Mouse (Mus musculus) heart, embryonic 11.5 days (tissue): ENCODE measurements around the gene Ly6g6d. TPM values are rescaled to one million over a fixed set of nuclear protein-coding genes. Genes with fewer than 3 reads are reported as not detected.
A peak's percentile ranks its signal among the peaks of the same experiment; 100 is the strongest.

Experiments
- ATAC-seq: fragments of 200-750 bp; cut with Nextera tagmentation; replicated peaks from 2 replicates; pipeline ENCODE4 v1.8.0; 2017; ENCODE audit warnings: moderate library complexity; ENCODE audit not compliant: insufficient number of reproducible peaks, low FRiP score, low TSS enrichment
- H3K27ac ChIP-seq: fragments of 300-500 bp; sonication (generic); 2 replicates; pipeline ENCODE4 v1.5.1; 2014; ENCODE audit warnings: mild to moderate bottlenecking, low read depth, low read length
- H3K27me3 ChIP-seq: fragments of 300-500 bp; sonication (generic); 2 replicates; pipeline ENCODE4 v1.6.1; 2014; ENCODE audit warnings: mild to moderate bottlenecking, low read length, mixed read lengths; ENCODE audit not compliant: control insufficient read depth, insufficient read depth
- H3K36me3 ChIP-seq: fragments of 300-500 bp; sonication (generic); 2 replicates; pipeline ENCODE4 v1.6.1; 2014; ENCODE audit warnings: mild to moderate bottlenecking, low read length, moderate library complexity, mixed read lengths; ENCODE audit not compliant: control insufficient read depth, insufficient read depth
- H3K4me1 ChIP-seq: fragments of 300-500 bp; sonication (generic); 2 replicates; pipeline ENCODE4 v1.6.1; 2014; ENCODE audit warnings: low read length; ENCODE audit not compliant: control insufficient read depth, insufficient read depth
- H3K4me2 ChIP-seq: fragments of 300-500 bp; sonication (generic); 2 replicates; pipeline ENCODE4 v1.6.1; 2014; ENCODE audit warnings: mild to moderate bottlenecking, moderate library complexity
- H3K4me3 ChIP-seq: fragments of 300-500 bp; sonication (generic); 2 replicates; pipeline ENCODE4 v1.5.1; 2014; ENCODE audit warnings: low read depth, low read length
- H3K9ac ChIP-seq: fragments of 300-500 bp; sonication (generic); 2 replicates; pipeline ENCODE4 v1.6.1; 2014; ENCODE audit warnings: mild to moderate bottlenecking, low read depth, low read length, moderate library complexity
- H3K9me3 ChIP-seq: fragments of 300-500 bp; sonication (generic); replicated peaks from 2 replicates; pipeline ENCODE4 v1.6.1; 2016; ENCODE audit warnings: low read length; ENCODE audit not compliant: control insufficient read depth
- WGBS: fragments of 180-500 bp; shearing (Covaris S2); extraction: QIAGEN DNeasy Blood & Tissue Kit; methylation state at CpG from one replicate; pipeline ENCODE4 v1.1.7; 2014; ENCODE audit not compliant: insufficient replicate concordance; 5-methylcytosine and 5-hydroxymethylcytosine counted together
- polyA plus RNA-seq: library from polyadenylated mRNA; unstranded; fragments of >200 nt; fragmentation: Nextera tagmentation; extraction: Ambion mirVana; gene quantifications from 2 replicates; pipeline ENCODE4 v1.2.1, GENCODE M21; 2014

Gene Ly6g6d
- polyA plus RNA-seq, 1 experiment from 2014 or later, result 2.0 TPM

GRCm38 (mm10) chr17:35021842-35022477, 55.9 kb downstream of the Ly6g6d start:
- Histone ChIP-seq H3K4me3 (no peak overlapping the region), H3K27me3 (no peaks in the 10 kb centered on the region), H3K9ac (no peak overlapping the region), H3K27ac (peak overlapping the region; percentile 77), H3K36me3 (no peaks in the 10 kb centered on the region), H3K4me2 (peak overlapping the region; percentile 53), H3K4me1 (peaks cover 22% of the 10 kb centered on the region), H3K9me3 (no peaks in the 10 kb centered on the region)
- 12% methylated on average over 6 of the region's 6 CpGs for WGBS
- peak; percentile 79 for ATAC-seq

Other genes with a start within 250 kb of the Ly6g6d start
- gene Stk19, start 241.1 kb downstream of the Ly6g6d start, polyA plus RNA-seq, result 15.7 and 17.8 TPM in 2 replicates
- gene Dxo, start 241.0 kb downstream of the Ly6g6d start, polyA plus RNA-seq, result 37.3 and 38.7 TPM in 2 replicates
- gene Skiv2l, start 227.9 kb downstream of the Ly6g6d start, polyA plus RNA-seq, result 24.3 and 30.3 TPM in 2 replicates
- gene Nelfe, start 227.7 kb downstream of the Ly6g6d start, polyA plus RNA-seq, result 89.9 and 96.8 TPM in 2 replicates
- gene Cfb, start 215.5 kb downstream of the Ly6g6d start, polyA plus RNA-seq, result 0.65 and 2.5 TPM in 2 replicates
- gene Zbtb12, start 198.6 kb downstream of the Ly6g6d start, polyA plus RNA-seq, result 0.52 and 0.59 TPM in 2 replicates
- not detected in 2 replicates for gene Gm20547, start 196.0 kb downstream of the Ly6g6d start, polyA plus RNA-seq
- 0.70 and 0.94 TPM in 2 replicates for gene C2, start 179.8 kb downstream of the Ly6g6d start, polyA plus RNA-seq
- gene Ehmt2, start 179.6 kb downstream of the Ly6g6d start, polyA plus RNA-seq, result 32.4 and 42.3 TPM in 2 replicates
- gene Slc44a4, start 163.6 kb downstream of the Ly6g6d start, polyA plus RNA-seq, result 0.10 and 0.13 TPM in 2 replicates
- gene Neu1, start 146.8 kb downstream of the Ly6g6d start, polyA plus RNA-seq, result 16.0 and 16.6 TPM in 2 replicates
- 0.48 and 0.50 TPM in 2 replicates for gene Hspa1b, start 118.8 kb downstream of the Ly6g6d start, polyA plus RNA-seq
- gene Gm20481, start 108.2 kb downstream of the Ly6g6d start, polyA plus RNA-seq, result not detected in 2 replicates
- gene Hspa1a, start 105.9 kb downstream of the Ly6g6d start, polyA plus RNA-seq, result 1.9 and 2.5 TPM in 2 replicates
- gene Hspa1l, start 105.4 kb downstream of the Ly6g6d start, polyA plus RNA-seq, result 1.7 and 4.0 TPM in 2 replicates
- 162 and 169 TPM in 2 replicates for gene Lsm2, start 96.2 kb downstream of the Ly6g6d start, polyA plus RNA-seq
- 55.7 and 59.7 TPM in 2 replicates for gene Vars, start 77.1 kb downstream of the Ly6g6d start, polyA plus RNA-seq
- gene Vwa7, start 61.5 kb downstream of the Ly6g6d start, polyA plus RNA-seq, result 0.20 and 0.27 TPM in 2 replicates
- gene Sapcd1, start 50.0 kb downstream of the Ly6g6d start, polyA plus RNA-seq, result 1.8 and 2.1 TPM in 2 replicates
- gene Msh5, start 31.3 kb downstream of the Ly6g6d start, polyA plus RNA-seq, result 4.4 and 4.6 TPM in 2 replicates
- 86.4 and 228 TPM in 2 replicates for gene Clic1, start 28.1 kb downstream of the Ly6g6d start, polyA plus RNA-seq
- 213 and 217 TPM in 2 replicates for gene Ddah2, start 19.0 kb downstream of the Ly6g6d start, polyA plus RNA-seq
- gene Ly6g6c, start 12.7 kb downstream of the Ly6g6d start, polyA plus RNA-seq, result not detected in 2 replicates
- 1.4 and 1.8 TPM in 2 replicates for gene Mpig6b, start 11.9 kb downstream of the Ly6g6d start, polyA plus RNA-seq
- gene Ly6g6e, start 1.2 kb downstream of the Ly6g6d start, polyA plus RNA-seq, result 0.42 TPM in 1 of 2 replicates, not detected in the other
- 1.8 TPM in 2 replicates for gene Ly6g6f, start 7.5 kb upstream of the Ly6g6d start, polyA plus RNA-seq
- 47.4 and 51.2 TPM in 2 replicates for gene Abhd16a, start 11.2 kb upstream of the Ly6g6d start, polyA plus RNA-seq
- not detected in 2 replicates for gene Ly6g5c, start 30.2 kb upstream of the Ly6g6d start, polyA plus RNA-seq
- 0.36 and 0.56 TPM in 2 replicates for gene Ly6g5b, start 37.4 kb upstream of the Ly6g6d start, polyA plus RNA-seq
- gene Gpank1, start 43.4 kb upstream of the Ly6g6d start, polyA plus RNA-seq, result 15.7 and 17.2 TPM in 2 replicates
- 221 and 222 TPM in 2 replicates for gene Csnk2b, start 44.0 kb upstream of the Ly6g6d start, polyA plus RNA-seq
- gene D17H6S53E, start 48.3 kb upstream of the Ly6g6d start, polyA plus RNA-seq, result 8.4 and 10.8 TPM in 2 replicates
- gene Apom, start 54.0 kb upstream of the Ly6g6d start, polyA plus RNA-seq, result 2.3 and 12.9 TPM in 2 replicates
- gene Bag6, start 57.1 kb upstream of the Ly6g6d start, polyA plus RNA-seq, result 72.5 and 77.4 TPM in 2 replicates
- 128 and 163 TPM in 2 replicates for gene Prrc2a, start 86.8 kb upstream of the Ly6g6d start, polyA plus RNA-seq
- 2.7 and 4.2 TPM in 2 replicates for gene Aif1, start 98.0 kb upstream of the Ly6g6d start, polyA plus RNA-seq
- gene Lst1, start 110.4 kb upstream of the Ly6g6d start, polyA plus RNA-seq, result 4.9 and 5.0 TPM in 2 replicates
- 0.42 TPM in 1 of 2 replicates, not detected in the other for gene Ltb, start 116.4 kb upstream of the Ly6g6d start, polyA plus RNA-seq
- not detected in 2 replicates for gene Tnf, start 123.9 kb upstream of the Ly6g6d start, polyA plus RNA-seq
- gene Lta, start 127.3 kb upstream of the Ly6g6d start, polyA plus RNA-seq, result not detected in 2 replicates
- gene Gm16181, start 142.8 kb upstream of the Ly6g6d start, polyA plus RNA-seq, result 0.44 TPM in 1 of 2 replicates, not detected in the other
- 9.3 and 10.1 TPM in 2 replicates for gene Atp6v1g2, start 155.6 kb upstream of the Ly6g6d start, polyA plus RNA-seq
- 2.3 and 4.9 TPM in 2 replicates for gene Nfkbil1, start 157.7 kb upstream of the Ly6g6d start, polyA plus RNA-seq
- 317 and 318 TPM in 2 replicates for gene Ddx39b, start 163.7 kb upstream of the Ly6g6d start, polyA plus RNA-seq
- gene H2-D1, start 184.7 kb upstream of the Ly6g6d start, polyA plus RNA-seq, result 21.0 and 29.1 TPM in 2 replicates
- gene H2-Q1, start 242.3 kb upstream of the Ly6g6d start, polyA plus RNA-seq, result 0.18 and 0.53 TPM in 2 replicates